Mouse (Mus musculus): ENCODE data around the gene Nkain1.

DNA sequence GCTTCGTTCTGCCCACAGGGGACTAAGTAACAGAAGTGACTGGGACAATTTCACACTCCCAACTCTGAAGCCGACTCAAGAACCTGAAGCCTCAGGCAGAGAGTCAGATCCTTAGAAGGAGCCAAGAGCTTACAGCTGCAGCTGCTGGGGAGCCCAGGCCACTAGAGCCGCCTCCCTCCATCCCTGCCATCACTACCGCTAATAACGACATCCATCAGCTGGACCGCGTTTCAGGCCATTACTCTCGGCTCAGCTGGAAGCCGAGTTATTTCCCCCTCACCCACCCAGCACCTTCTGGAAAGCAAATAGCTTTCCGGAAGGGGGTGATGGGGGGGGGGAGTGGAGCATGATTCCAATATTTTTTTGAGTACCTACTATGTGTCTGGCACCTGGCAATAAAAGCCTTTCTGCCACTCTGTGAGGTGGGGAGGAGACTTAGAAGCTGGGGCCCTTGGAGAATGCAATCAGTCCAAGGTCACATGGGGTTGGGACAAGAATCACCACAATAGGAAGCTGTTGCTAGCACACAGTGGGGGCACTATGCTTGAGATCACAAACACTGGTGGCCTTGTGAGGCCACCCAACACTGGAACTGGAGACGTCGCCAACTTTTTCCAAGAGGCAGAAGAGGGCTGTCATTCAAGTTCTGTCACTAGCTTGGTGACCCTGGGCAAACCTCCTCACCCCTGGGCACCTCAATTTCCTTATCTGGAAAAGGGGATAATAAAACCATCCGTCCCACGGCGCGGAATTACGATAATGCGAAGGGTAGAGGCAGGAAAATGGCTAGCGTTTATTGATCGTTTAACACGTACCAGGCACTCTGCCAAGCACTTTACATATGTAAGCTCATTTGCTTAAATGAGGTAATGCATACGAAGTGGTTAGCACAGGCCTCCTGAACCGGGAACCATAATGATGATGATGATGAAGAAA is 5.7 kb downstream of the Nkain1 start:
- TF ChIP-seq POLR2A (IDR thresholded peaks at IDR 0.05; ENCODE audit: insufficient read depth, low read depth, low read length) (no peak), CTCF (IDR thresholded peaks at IDR 0.05; ENCODE audit: insufficient read depth, low read depth, low read length) (no peak)
